Mouse (Mus musculus): ENCODE measurements around the gene Tac1.
"Not testable (repeated sequence)": the region's sequence is repeated elsewhere in the genome, so short reads cannot be mapped to it uniquely, and the experiment has no call there.

Gene Tac1

GRCm38 (mm10) chr6:7554829-7555391, at the start of gene Tac1:
Tac1 (plus strand) TSS chr6:7554879.
- no peak for DNase-seq (ENCODE audit: low spot score in 2 of 2)

- not testable (repeated sequence) for DNase-seq (ENCODE audit: low spot score in 2 of 2)
Observed at GRCm38 (mm10) chr6:7543511-7543910, 11.2 kb upstream of the Tac1 start.

- DNase-seq (ENCODE audit: low spot score in 2 of 2): no peak
Observed at GRCm38 (mm10) chr6:7555688-7556476, 1.2 kb downstream of the Tac1 start.

GRCm38 (mm10) chr6:7558164-7558563, 3.5 kb downstream of the Tac1 start:
- DNase-seq (ENCODE audit: low spot score in 2 of 2): no peak

- no peak for DNase-seq (ENCODE audit: low spot score in 2 of 2)
Observed at GRCm38 (mm10) chr6:7562524-7562923, 7.8 kb downstream of the Tac1 start.

- no peak for DNase-seq (ENCODE audit: low spot score in 2 of 2)
Observed at GRCm38 (mm10) chr6:7564537-7564936, 9.9 kb downstream of the Tac1 start.

- no peak for DNase-seq (ENCODE audit: low spot score in 2 of 2)
Observed at GRCm38 (mm10) chr6:7571144-7571543, 16.5 kb downstream of the Tac1 start.

- no peak for DNase-seq (ENCODE audit: low spot score in 2 of 2)
Observed at GRCm38 (mm10) chr6:7578031-7578430, 23.4 kb downstream of the Tac1 start.

GRCm38 (mm10) chr6:7594445-7594844, 39.8 kb downstream of the Tac1 start:
- DNase-seq (ENCODE audit: low spot score in 2 of 2): no peak

GRCm38 (mm10) chr6:7598416-7598815, 43.7 kb downstream of the Tac1 start:
- no peak for DNase-seq (ENCODE audit: low spot score in 2 of 2)

- DNase-seq (ENCODE audit: low spot score in 2 of 2): no peak
Observed at GRCm38 (mm10) chr6:7600228-7600627, 45.5 kb downstream of the Tac1 start.

- DNase-seq (ENCODE audit: low spot score in 2 of 2): no peak
Observed at GRCm38 (mm10) chr6:7601353-7602094, 46.8 kb downstream of the Tac1 start.

- not testable (repeated sequence) for DNase-seq (ENCODE audit: low spot score in 2 of 2)
Observed at GRCm38 (mm10) chr6:7613676-7614075, 59.0 kb downstream of the Tac1 start.
